Mouse (Mus musculus) naive thymus-derived CD4-positive, alpha-beta T cell, adult 2 months (primary cell): ENCODE data around the gene Tmem145.

Experiments
- DNase-seq: peaks from one replicate; pipeline ENCODE4 v3.0.0-alpha.2; 2011; ENCODE audit warnings: low read depth

Tmem145 gene

GRCm38 (mm10) chr7:25275555-25276298, 30.2 kb upstream of the Tmem145 start:
- no peak for DNase-seq

DNA sequence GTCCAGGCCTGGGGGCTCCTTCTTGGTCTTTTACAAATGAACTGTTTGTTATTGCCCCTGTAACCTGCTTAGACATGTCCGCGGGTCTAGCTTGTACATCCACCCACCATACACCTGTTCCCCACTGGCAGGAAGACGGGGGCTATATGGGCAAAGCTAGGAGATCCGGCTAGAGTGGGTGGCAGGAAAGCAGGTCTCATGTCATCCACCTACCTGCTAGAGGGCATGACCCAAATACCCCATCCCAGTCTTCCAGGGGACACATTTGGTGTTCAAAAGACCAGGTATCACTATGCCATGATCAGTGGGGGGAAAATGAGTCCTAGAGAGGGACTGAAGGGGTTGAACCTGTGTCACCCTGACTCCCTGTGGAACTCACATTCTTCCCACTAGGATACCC, 28.5 kb upstream of the Tmem145 start:
- no peak for DNase-seq

- DNase-seq, result no peak
Observed at GRCm38 (mm10) chr7:25277998-25278340, 27.9 kb upstream of the Tmem145 start.

DNA sequence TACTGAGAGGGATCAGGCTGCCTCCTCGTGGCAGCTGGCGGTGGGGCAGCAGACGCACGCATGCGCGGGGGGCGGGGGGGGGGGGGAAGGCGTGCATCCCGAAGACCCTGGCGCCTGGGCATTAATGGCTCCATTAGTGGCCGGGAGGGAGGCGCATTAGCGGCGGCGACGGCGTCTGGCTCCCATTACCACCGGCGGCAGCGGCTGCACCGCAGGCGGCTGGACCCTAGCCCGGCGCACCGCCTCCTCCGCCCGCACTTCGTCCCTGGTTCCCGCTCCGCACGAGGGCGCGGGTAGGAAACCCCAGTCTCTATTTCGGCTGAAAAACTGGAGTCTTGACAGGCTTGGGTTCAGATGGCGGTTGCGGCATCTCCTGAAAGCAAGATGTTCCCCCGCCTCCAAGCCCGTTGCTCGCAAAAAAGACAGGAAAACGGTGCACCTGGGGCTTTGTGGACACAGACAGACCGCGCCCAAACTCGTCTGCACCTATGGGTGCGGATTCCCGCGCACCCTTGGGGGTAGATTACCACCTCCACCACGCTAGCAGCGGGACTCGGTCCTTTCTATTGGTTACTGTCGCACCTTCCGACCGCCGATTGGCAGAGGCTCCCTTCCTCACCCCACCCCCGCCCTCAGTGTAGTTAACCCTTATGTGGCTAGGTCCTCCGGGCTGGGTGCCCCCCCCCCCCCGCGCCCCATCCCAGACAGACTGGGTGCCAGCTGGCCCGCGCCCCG, 27.4 kb upstream of the Tmem145 start:
- DNase-seq, result peak; percentile 96

GRCm38 (mm10) chr7:25279076-25279860, 26.6 kb upstream of the Tmem145 start:
- DNase-seq, result peak; percentile 95

DNA sequence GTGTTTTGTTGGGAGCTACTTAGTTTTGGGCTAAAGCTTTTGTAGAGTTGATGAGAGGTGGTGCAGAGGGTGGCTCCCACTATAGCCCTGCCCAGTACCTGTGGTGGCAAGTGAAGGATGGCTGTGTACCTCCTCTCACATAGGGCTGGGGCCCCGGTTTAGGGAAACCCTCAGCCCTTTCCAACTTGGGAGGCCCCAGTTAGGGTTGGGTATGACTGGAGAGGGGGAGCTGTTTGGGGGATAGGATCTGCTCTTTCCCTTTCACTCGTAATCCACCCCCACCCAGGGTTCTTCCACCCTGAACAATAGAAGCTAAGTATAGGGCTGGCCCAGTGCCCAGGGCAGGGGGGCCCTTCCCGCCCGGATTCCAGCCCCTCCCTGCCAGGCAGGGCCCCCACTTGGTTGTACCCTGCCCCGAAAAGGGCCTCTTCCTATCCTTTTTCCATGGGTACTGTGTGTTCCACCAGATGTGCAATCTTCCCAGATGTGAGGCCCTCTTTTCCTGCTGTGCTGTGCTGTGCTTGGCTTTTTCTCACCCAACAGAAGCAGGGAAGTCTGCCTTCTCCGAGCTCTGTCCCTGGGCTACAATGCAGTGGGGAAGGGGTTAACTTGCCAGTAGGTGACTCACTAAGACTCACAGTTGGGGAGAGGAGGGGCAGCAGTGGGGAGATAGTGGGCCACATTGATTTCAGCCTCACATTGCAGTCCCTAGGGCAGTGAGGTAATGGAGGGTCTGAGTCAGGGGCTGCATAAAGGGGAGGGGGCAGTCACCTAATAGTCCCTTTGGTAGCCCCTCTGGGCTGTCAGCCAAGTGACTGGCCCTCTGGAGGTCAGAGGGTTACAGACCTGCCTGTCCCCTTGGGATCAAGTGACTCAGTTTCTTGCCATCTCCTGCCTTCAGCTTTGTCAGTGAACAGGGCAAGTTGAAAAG, 25.8 kb upstream of the Tmem145 start:
- DNase-seq, result no peak

DNA sequence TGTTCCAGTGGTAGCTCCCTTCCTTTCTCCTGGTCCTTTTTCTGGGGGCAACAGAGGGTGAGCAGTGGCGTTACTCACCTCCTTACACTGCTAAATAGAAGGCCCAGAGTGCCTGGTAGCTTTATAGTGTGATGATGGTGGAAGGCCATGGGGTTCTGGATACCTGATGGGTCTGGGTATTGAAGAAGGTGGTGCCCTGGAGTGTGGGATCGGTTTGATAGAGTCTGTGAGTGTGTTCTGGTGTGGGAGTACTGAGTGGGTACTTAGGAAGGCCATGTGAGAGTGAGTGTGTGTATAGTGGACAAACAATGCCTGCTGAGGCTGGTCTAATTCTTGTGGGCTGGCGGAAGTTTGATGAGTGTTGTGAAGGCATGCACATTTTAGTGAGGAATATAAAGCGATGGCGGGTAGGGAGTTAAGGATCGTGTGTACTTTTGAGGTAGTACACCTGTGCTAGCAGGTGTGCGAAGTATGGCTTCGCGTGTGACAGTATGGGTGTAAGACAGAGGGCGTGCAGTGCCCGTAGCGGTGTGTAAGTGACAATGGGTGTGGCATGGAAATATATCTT, 24.7 kb upstream of the Tmem145 start:
- no peak for DNase-seq

GRCm38 (mm10) chr7:25281734-25282601, 23.9 kb upstream of the Tmem145 start:
- peak; percentile 98 for DNase-seq

DNA sequence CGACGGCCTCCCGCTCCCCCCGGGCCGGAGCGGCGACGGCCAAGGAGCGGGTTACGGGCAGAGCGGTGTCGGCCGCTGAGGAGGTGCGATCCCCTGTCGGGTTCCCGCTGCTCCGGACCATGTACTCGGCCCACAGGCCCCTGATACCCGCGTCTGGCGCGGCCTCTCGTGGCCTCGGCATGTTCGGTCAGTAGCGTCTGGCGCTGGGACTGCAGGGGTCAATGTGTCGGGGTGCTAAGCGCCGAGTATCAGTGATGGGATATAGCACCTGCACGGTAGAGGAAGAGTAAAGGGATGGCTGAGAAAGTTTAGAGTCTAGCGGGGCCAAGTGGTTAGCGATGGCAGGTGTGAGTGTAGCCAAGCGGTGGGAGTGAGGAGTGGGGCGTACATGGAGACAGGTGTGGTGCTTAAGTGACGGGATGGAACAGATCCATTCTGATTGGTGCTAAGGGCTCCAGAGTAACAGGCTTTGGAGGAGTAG, 23.1 kb upstream of the Tmem145 start:
- peak; percentile 64 for DNase-seq

- DNase-seq, result no peak
Observed at GRCm38 (mm10) chr7:25283637-25284036, 22.3 kb upstream of the Tmem145 start.

DNA sequence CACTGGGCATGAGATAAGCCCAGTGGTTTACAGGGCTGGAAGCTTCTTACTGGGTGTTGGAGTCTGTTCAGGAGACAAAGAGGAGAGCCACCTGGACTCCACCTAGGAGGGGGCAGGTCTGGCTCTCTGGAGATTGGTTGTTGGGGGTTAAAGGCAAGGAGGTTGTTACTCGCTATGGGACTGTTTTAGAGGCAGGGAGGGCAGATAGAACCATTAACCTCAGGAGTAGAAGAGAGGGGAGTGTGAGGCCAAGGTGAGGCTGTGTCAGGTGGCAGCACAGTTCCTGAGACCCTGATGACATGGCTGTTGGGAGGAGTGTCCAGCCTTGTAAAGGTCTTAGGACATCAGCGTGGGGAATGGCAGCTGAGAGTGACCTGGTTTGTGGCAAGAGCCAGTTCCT, 21.7 kb upstream of the Tmem145 start:
- DNase-seq, result no peak

DNA sequence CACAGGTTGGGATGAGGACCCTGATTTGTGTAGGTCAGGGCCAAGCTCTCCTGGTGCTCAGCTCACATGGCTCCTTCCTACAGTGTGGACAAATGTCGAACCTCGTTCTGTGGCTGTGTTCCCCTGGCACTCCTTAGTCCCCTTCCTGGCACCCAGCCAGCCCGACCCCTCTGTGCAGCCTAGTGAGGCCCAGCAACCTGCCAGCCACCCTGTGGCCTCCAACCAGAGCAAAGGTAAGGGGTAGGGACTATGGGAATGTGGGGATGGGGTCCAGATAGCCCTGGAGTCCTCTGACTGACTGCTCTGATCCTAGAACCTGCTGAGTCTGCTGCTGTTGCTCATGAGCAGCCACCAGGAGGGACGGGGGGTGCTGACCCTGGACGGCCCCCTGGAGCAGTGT, 21.1 kb upstream of the Tmem145 start:
- DNase-seq, result no peak

DNA sequence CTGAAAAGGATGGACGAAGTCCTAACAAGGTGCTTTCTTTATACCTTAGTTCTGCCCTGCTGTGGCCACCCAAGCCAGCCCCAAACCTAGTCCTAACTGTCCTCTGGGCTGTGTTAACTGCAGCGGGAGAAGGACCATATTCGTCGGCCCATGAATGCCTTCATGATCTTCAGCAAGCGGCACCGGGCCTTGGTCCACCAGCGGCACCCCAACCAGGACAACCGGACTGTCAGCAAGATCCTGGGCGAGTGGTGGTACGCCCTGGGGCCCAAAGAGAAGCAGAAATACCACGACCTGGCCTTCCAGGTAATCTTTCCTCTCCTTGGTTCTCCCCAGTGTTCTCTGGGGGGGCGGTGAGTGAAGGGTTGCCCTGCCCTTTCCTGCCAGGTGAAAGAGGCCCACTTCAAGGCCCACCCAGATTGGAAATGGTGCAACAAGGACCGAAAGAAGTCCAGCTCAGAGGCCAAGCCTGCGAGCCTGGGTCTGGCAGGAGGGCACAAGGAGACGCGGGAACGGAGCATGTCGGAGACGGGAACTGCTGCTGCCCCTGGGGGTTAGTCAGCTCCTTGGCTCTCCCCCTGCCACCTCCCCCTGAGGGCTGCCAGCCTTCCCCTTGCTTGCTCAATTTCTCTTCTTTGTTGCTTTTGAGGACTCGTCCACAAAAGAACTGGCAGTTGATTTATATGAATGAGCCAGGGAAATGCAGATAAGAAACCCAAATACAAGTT, 20.2 kb upstream of the Tmem145 start:
- DNase-seq, result no peak

DNA sequence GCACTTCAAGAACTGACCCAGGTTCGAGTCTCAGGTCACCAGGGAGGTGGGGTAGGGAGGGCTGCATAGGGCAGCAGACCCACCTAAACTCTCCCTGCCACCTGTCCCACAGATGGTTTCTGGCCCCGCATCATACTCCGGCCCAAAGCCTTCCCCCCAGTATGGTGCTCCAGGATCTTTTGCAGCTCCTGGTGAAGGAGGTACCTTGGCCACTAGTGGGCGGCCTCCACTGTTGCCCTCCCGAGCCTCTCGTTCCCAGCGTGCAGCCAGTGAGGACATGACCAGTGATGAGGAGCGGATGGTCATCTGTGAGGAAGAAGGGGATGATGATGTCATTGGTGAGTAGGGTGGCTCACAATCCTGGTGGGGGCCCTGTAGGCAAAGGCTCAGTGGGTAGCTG, 18.9 kb upstream of the Tmem145 start:
- no peak for DNase-seq

DNA sequence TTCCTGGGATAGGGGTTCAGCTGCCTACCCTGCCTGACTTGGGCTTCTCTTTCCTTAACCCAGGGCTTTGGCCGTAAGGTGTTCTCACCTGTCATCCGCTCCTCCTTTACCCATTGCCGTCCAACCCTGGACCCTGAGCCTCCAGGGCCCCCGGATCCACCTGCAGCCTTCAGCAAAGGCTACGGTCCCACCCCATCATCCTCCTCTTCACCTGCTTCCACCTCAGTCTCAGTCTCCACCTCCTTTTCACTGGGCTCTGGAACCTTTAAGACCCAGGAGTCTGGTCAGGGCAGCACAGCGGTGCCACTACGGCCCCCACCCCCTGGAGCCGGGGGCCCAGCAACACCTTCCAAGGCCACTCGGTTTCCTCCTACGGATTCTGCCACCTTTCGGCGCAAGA, 17.9 kb upstream of the Tmem145 start:
- no peak for DNase-seq

- DNase-seq, result no peak
Observed at GRCm38 (mm10) chr7:25288721-25289120, 17.2 kb upstream of the Tmem145 start.

DNA sequence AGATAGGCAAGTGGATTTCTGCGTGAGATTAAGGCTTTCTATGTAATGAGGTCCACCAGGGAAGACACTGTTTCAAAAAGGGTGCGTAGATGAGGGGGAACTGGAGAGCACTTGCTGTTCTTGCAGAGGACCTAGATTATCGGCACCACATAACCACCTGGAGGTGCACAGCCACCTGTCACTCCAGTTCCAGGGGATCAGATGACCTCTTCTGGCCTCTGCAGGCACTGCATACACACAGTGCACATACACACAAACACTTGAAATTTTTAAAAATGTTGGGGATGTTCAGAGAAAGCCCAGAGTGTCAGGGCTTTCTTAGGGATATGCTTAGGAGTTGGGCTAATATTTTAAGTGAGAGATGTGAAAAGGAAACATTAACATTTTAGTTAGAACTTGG, 16.0 kb upstream of the Tmem145 start:
- no peak for DNase-seq

DNA sequence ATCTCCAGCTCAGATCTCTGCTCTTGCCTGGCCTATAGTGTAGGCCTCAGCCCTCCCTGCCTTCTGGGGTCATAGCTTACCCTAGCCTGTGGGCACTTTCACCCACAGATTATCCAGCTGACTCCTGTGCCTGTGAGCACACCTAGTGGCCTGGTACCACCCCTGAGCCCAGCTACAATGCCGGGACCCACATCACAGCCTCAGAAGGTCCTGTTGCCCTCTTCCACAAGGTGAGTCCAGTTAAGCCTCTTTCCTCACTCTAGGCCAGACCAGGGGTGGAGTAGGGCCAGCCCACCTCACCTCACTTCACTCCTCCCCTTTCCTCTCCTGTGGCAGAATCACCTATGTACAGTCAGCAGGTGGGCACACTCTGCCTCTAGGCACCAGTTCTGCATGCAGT, 15.4 kb upstream of the Tmem145 start:
- DNase-seq, result no peak

- DNase-seq, result no peak
Observed at GRCm38 (mm10) chr7:25290911-25291310, 15.0 kb upstream of the Tmem145 start.

- DNase-seq, result no peak
Observed at GRCm38 (mm10) chr7:25292107-25292506, 13.8 kb upstream of the Tmem145 start.
